ENCODE assay signal across 8 mouse cellular contexts in the genomic region with DNA sequence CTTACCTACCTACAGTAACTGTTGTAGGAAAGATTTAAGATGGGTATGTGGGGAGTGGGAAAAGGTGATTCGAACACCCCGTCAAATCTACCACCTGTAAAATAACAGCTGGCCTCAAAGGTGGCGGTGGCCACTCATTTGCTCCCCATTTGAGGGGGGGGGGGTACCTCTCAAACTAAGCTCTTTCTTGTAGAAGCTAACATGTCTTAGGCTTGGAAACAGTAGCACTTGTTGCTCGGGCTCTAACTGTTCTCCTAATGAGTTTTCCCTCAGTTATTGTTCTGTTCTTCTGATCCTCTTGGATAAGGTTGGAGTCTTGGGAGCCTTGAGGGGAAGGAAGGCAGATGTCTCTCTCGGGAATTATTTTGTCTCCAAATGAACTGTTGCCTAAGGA. TPM values are rescaled to one million over a fixed set of nuclear protein-coding genes. Genes with fewer than 3 reads are reported as not detected.
A peak's percentile ranks its signal among the peaks of the same experiment; 100 is the strongest.
DNase-seq lines count a peak whose midpoint lies in the region; ATAC-seq and TF ChIP-seq lines count a peak whose summit lies in the region.

No protein-coding gene starts in this region.

- TF ChIP-seq CTCF in gastrocnemius, adult 2 months (IDR thresholded peaks at IDR 0.05) = no peak
- TF ChIP-seq CTCF in E14TG2a.4 (conservative IDR thresholded peaks at IDR 0.05; ENCODE audit: low read length) = no peak

- DNase-seq in gastrocnemius, adult 2 months = no peak
- no peak for DNase-seq in gastrocnemius, postnatal 36 days
- no peak for DNase-seq in testis, postnatal 10 days (ENCODE audit: low spot score)
- DNase-seq in left cerebral cortex, postnatal 10 days (ENCODE audit: extremely low spot score in 1 of 2, low spot score in 2 of 2) = no peak
- no peak for DNase-seq in right cerebral cortex, postnatal 10 days (ENCODE audit: low spot score in 2 of 2)

- peaks cover 44% of the 10 kb centered on the region for H3K36me3 ChIP-seq in E14TG2a.4 (ENCODE audit: insufficient read depth, low read length)
- peaks cover 35% of the 10 kb centered on the region for H3K36me3 ChIP-seq in forebrain, embryonic 15.5 days

- WGBS in forebrain, embryonic 15.5 days = 4% methylated on average over 5 of the region's 5 CpGs

- peak overlapping the region; percentile 4; the same call in 1 of the 2 replicates for H3K9ac ChIP-seq in forebrain, embryonic 15.5 days (replicated peaks)

- peaks cover 13% of the 10 kb centered on the region for H3K4me1 ChIP-seq in E14TG2a.4 (replicated peaks; ENCODE audit: low read depth, low read length)
- H3K4me1 ChIP-seq in forebrain, embryonic 15.5 days = peaks cover 15% of the 10 kb centered on the region

- H3K4me2 ChIP-seq in forebrain, embryonic 15.5 days (replicated peaks) = peak overlapping the region; percentile 58

- intact Hi-C loops in gastrocnemius, adult 2 months (cut with DNase I) = no loop called here
- intact Hi-C loops in gastrocnemius, postnatal 36 days (cut with DNase I) = no loop called here
- intact Hi-C loops in left cerebral cortex, postnatal 10 days (cut with DNase I) = no loop called here

- no peaks in the 10 kb centered on the region for H3K27me3 ChIP-seq in E14TG2a.4 (ENCODE audit: insufficient read depth, low read length)
- H3K27me3 ChIP-seq in forebrain, embryonic 15.5 days = no peaks in the 10 kb centered on the region

- H3K9me3 ChIP-seq in E14TG2a.4 (ENCODE audit: low read length) = no peaks in the 10 kb centered on the region
- H3K9me3 ChIP-seq in forebrain, embryonic 15.5 days = no peaks in the 10 kb centered on the region

- peak overlapping the region; percentile 72 for H3K4me3 ChIP-seq in gastrocnemius, adult 2 months
- peak overlapping the region; percentile 75 for H3K4me3 ChIP-seq in E14TG2a.4 (replicated peaks; ENCODE audit: low read length)
- H3K4me3 ChIP-seq in forebrain, embryonic 15.5 days = peak overlapping the region; percentile 48

- 0 out of 2 replicates have a peak, but pooled peaks have one; percentile 5 for ATAC-seq in forebrain, embryonic 15.5 days (replicated peaks)
- 0 out of 2 replicates have a peak, but pooled peaks have one; percentile 4 for ATAC-seq in megakaryocyte-erythroid progenitor cell, adult 5-6 weeks (replicated peaks; ENCODE audit: low FRiP score, low TSS enrichment, poor library complexity, severe bottlenecking)

- H3K27ac ChIP-seq in gastrocnemius, adult 2 months = peak overlapping the region; percentile 85
- H3K27ac ChIP-seq in forebrain, embryonic 15.5 days (replicated peaks) = 0 out of 2 replicates have a peak overlapping the region, but pooled peaks have one; percentile 47

RNA-seq across cellular contexts. Expression of gene Cntrl, which starts 23.4 kb away (rescaled TPM):
- total RNA-seq in gastrocnemius, adult 2 months (2021) = 1 to 10 TPM; 8.0 to 8.4 TPM
- 1 to 10 TPM; 5.1 to 7.3 TPM for total RNA-seq in gastrocnemius, postnatal 36 days (2021)
- 15.5 and 17.9 TPM in 2 replicates for polyA plus RNA-seq in forebrain, embryonic 15.5 days (2015; fragmentation: Nextera tagmentation; extraction: Ambion mirVana)
- total RNA-seq in megakaryocyte-erythroid progenitor cell, adult 5-6 weeks (2014; fragmentation: Nextera tagmentation) = 61.4 and 85.8 TPM in 2 replicates
- 69.3 and 108 TPM in 2 replicates for total RNA-seq in megakaryocyte-erythroid progenitor cell, adult 5-6 weeks (2017)
- total RNA-seq in left cerebral cortex, postnatal 10 days (2021) = 10 to 100 TPM in 1 of 2 experiments, 1 to 10 TPM in 1; 9.4 to 12.6 TPM

RNA-seq across cellular contexts. Expression of gene AI182371, which starts 31.3 kb away (rescaled TPM):
- not detected for total RNA-seq in gastrocnemius, adult 2 months (2021)
- under 1 TPM in 1 of 2 experiments, not detected in 1; 0.15 TPM for total RNA-seq in gastrocnemius, postnatal 36 days (2021)
- 0.32 and 0.39 TPM in 2 replicates for polyA plus RNA-seq in forebrain, embryonic 15.5 days (2015; fragmentation: Nextera tagmentation; extraction: Ambion mirVana)
- total RNA-seq in megakaryocyte-erythroid progenitor cell, adult 5-6 weeks (2014; fragmentation: Nextera tagmentation) = 0.32 and 2.3 TPM in 2 replicates
- total RNA-seq in megakaryocyte-erythroid progenitor cell, adult 5-6 weeks (2017) = 0.11 and 1.2 TPM in 2 replicates
- total RNA-seq in left cerebral cortex, postnatal 10 days (2021) = not detected

Comparison
In these comparisons a context has a peak if more than half of its experiments do, and no peak if none do; other contexts are left out.
1. RNA of gene Cntrl, which starts 23.4 kb away (total RNA-seq): 61.4 to 108 TPM in megakaryocyte-erythroid progenitor cell, adult 5-6 weeks; 9.4 to 12.6 TPM in left cerebral cortex, postnatal 10 days, 8.0 to 8.4 TPM in gastrocnemius, adult 2 months and 5.1 to 7.3 TPM in gastrocnemius, postnatal 36 days; every median in the first group is over 4 times any median in the second.
2. Peak in every context shown above with its lines, with median percentiles within 50 percentile points of each other: H3K4me3 ChIP-seq.